Mouse (Mus musculus): ENCODE results near the gene Gm13278.
"Not testable (repeated sequence)": the region's sequence is repeated elsewhere in the genome, so short reads cannot be mapped to it uniquely, and the experiment has no call there.

Gene Gm13278

DNA sequence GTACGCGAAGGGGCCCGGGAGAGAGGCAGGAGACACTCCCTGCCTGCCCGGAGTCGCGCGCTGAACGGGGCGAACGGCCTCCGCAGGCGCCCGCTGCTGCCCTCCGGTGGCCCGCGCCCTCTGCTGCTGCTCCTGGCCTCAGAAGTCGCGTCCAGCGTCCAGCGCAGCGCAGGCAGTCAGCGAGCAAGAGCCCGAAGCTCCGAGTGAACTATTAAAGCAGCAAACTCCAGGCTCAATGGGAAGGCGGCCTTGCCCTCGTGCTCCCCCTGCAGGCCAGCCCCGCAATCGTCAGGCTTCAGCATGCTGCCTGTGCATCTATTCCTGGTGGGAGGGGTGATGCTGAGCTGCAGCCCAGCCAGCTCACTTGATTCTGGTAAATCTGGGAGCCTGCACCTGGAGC lies at the start of gene Gm13278:
TSS of gene Gm13278 (plus strand) at position 301 of the 400 bp plus-strand sequence.
- not testable (repeated sequence) for DNase-seq (ENCODE audit: low spot score)

DNA sequence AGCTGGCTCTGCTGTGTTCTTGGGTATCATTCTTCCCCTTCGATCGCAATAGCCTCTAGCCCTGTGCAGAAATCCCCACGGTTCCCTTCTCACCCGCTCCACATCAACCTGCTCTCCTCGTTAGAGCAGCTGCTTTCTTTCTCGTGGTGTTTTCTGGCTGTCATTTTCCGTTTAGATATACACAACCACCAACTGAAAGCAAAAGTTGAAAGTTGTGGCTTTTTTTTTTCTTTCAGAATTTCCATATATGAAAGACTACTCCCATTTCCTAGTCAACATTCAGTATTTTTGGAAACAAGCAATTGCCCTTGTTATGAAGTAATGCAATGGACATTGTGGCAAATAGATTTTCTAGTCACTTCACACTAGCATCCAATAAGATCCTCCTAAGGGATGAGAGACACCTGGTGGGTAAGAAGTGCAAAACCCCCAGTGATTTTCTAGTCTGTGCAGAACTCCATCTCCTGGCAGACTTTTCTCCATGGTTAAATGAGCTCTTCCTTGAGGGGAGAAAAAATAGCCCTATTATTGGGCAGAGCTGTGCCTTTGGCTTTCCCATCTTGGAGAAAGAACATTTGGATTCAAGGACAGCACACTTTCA lies 48.5 kb upstream of the Gm13278 start:
- no peak for DNase-seq (ENCODE audit: low spot score)

DNA sequence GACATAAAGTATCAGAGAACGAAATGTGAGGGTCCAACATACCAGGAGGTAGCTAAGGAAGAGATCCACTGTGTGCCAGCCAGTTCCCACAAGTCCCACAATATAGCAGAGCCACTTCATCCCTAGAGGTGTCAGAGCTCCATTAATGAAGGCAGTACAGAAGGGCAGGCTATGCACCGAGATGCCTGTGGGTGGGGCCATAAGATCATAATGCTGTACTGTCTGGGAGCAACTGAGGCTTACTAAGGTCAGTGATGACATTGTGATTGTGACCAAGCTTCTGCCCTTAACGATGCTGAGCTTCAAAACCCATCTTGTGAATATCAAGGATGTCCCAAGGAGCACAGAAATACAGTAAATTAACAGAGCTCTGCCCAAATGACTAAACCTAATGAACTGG lies 47.1 kb upstream of the Gm13278 start:
- DNase-seq (ENCODE audit: low spot score) = no peak

DNA sequence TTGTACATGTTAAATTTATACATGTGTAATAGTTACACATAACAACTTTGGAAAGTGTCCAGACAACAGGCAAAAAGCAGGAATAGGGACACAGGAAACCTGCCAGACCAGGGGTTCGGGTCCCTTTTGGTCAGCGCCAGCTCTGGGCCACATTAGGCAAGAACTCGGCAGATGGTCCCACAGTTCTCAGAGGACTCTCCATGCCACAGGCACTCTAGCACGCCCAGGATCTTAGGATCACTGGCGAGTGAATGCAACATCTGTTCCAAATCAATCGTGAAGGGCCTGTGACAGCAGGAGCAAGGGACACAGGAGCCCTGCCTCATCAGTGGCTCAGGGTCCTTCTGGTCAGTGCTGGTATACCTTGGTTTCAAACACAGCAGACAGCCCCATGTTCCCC lies 41.4 kb upstream of the Gm13278 start:
- DNase-seq (ENCODE audit: low spot score) = no peak

DNA sequence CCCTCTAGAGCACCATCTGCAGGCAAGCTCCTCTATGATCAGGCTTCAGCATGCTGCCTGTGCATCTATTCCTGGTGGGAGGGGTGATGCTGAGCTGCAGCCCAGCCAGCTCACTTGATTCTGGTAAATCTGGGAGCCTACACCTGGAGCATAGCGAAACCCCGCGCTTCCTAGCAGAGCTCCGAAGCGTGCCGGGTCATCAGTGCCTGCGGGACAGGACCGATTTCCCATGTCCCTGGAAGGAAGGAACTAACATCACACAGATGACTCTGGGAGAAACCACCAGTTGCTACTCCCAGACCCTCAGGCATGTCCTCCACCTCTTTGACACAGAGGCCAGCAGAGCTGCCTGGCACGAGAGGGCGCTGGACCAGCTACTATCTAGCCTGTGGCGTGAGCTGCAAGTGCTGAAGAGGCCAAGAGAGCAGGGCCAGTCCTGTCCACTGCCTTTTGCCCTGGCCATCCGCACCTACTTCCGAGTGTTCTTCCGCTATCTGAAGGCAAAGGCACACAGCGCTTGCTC lies 36.5 kb upstream of the Gm13278 start, which contains the start of gene Gm13271:
TSS of gene Gm13271 (plus strand) at position 51 of the 523 bp plus-strand sequence.
- peak; percentile 76 for DNase-seq (ENCODE audit: low spot score)

DNA sequence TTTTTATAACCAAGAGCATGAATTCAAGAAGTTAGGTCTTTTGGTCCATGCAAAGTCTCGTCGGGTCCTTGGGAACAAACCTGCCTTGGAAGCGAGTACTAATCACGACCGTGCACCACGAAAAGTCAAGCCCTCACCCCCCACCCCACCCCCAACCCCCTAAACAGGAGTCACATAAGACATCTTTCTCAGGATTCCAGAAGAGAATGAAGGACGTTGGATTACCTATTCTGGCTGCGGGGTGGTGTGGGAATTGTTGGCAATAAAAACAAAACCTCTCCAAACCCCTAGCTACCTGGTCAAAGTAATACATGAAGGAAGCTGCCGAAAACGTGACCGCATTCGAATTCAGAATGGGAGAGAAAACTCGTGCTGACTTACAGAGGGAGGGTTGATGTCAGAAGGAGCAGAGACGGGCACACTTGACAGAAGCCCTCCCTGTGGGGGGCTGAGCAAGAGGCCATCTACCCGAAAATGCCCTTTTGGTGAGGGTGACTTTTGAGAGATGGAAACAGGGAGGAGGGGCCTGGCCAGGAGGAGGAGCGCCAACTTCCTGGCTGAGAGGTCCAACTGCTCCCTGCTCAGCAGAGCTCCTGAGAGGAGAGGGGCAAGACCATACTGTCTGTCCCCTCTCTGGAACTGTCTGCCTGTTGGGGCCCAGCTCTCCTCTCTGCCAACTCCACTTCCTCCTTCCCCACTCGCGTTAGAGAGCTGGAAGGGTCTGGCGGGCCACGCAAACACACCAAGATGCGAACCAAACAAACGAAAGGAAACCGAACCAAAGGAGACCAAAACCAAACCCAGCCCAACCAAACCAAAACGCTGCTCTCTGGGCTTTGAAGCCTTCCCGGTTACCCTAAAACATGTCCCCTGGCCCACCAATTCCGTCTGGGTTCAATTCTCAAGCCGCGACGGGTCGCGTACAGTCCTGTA lies 34.5 kb upstream of the Gm13278 start:
- DNase-seq (ENCODE audit: low spot score) = not testable (repeated sequence)

DNA sequence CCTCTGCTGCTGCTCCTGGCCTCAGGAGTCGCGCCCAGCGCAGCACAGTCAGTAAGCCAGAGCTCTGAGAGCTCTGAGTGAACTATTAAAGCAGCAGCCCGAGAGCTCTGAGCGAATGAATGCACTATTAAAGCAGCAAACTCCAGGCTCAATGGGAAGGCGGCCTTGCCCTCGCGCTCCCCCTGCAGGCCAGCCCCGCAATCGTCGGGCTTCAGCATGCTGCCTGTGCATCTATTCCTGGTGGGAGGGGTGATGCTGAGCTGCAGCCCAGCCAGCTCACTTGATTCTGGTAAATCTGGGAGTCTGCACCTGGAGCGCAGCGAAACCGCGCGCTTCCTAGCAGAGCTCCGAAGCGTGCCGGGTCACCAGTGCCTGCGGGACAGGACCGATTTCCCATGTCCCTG lies 33.7 kb upstream of the Gm13278 start:
- DNase-seq (ENCODE audit: low spot score) = peak; percentile 95

DNA sequence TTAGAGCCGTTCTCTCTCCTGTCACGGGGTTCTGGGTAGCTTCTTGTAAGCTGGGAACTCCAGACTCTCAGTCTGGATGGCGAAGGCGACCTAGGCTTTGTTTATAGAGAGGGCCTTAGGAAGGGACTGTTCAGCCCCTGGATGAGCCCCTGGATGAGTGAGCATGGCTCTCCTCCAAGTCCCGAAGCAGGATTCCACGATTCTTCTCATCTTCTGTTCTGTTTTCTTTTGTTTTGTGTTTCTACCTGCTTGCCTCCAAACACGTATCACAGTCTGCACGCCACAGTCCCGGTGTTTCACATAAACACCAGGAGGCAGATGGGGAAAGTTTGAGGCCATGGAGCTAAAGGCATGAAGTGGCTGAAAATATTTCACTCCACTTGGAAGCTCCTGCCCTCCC lies 32.6 kb upstream of the Gm13278 start:
- DNase-seq (ENCODE audit: low spot score) = peak; percentile 41

DNA sequence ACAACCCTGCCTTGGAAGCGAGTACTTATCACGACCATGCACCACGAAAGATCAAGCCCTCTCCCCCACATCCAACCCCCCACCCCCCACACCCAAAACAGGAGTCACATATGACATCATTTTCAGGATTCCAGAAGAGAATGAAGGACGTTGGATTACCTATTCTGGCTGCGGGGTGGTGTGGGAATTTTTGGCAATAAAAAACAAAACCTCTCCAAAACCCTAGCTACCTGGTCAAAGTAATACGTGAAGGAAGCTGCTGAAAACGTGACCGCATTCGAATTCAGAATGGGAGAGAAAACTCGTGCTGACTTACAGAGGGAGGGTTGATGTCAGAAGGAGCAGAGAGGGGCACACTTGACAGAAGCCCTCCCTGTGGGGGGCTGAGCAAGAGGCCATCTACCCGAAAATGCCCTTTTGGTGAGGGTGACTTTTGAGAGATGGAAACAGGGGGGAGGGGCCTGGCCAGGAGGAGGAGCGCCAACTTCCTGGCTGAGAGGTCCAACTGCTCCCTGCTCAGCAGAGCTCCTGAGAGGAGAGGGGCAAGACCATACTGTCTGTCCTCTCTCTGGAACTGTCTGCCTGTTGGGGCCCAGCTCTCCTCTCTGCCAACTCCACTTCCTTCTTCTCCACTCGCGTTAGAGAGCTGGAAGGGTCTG lies 31.6 kb upstream of the Gm13278 start, which contains the start of gene Gm13283:
TSS of gene Gm13283 (plus strand) at position 510 of the 659 bp plus-strand sequence.
- DNase-seq (ENCODE audit: low spot score) = peak; percentile 49

DNA sequence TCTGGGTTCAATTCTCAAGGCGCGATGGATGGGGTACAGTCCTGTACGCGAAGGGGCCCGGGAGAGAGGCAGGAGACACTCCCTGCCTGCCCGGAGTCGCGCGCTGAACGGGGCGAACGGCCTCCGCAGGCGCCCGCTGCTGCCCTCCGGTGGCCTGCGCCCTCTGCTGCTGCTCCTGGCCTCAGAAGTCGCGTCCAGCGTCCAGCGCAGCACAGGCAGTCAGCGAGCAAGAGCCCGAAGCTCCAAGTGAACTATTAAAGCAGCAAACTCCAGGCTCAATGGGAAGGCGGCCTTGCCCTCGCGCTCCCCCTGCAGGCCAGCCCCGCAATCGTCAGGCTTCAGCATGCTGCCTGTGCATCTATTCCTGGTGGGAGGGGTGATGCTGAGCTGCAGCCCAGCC lies 30.9 kb upstream of the Gm13278 start:
- peak; percentile 56 for DNase-seq (ENCODE audit: low spot score)

DNA sequence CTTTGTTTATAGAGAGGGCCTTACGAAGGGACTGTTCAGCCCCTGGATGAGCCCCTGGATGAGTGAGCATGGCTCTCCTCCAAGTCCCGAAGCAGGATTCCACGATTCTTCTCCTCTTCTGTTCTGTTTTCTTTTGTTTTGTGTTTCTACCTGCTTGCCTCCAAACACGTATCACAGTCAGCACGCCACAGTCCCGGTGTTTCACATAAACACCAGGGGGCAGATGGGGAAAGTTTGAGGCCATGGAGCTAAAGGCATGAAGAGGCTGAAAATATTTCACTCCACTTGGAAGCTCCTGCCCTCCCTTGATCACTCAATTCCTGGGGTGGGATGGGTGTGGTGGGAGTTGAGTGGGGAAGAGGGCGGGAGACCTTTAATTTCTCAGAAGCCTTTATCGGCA lies 29.6 kb upstream of the Gm13278 start:
- peak; percentile 83 for DNase-seq (ENCODE audit: low spot score)

DNA sequence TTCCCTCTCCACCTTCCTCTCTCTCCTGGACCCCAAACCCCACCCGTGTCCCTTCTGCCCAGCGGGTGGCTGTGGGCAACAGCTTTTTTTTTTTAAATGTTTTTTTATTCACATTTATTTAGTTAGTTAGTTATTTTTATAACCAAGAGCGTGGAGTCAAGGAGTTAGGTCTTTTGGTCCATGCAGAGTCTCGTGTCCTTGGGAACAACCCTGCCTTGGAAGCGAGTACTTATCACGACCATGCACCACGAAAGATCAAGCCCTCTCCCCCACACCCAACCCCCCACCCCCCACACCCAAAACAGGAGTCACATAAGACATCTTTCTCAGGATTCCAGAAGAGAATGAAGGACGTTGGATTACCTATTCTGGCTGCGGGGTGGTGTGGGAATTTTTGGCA lies 29.0 kb upstream of the Gm13278 start:
- not testable (repeated sequence) for DNase-seq (ENCODE audit: low spot score)

DNA sequence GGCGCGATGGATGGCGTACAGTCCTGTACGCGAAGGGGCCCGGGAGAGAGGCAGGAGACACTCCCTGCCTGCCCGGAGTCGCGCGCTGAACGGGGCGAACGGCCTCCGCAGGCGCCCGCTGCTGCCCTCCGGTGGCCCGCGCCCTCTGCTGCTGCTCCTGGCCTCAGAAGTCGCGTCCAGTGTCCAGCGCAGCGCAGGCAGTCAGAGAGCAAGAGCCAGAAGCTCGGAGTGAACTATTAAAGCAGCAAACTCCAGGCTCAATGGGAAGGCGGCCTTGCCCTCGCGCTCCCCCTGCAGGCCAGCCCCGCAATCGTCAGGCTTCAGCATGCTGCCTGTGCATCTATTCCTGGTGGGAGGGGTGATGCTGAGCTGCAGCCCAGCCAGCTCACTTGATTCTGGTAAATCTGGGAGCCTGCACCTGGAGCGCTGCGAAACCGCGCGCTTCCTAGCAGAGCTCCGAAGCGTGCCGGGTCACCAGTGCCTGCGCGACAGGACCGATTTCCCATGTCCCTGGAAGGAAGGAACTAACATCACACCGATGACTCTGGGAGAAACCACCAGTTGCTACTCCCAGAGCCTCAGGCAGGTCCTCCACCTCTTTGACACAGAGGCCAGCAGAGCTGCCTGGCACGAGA lies 27.8 kb upstream of the Gm13278 start:
- DNase-seq (ENCODE audit: low spot score) = not testable (repeated sequence)

DNA sequence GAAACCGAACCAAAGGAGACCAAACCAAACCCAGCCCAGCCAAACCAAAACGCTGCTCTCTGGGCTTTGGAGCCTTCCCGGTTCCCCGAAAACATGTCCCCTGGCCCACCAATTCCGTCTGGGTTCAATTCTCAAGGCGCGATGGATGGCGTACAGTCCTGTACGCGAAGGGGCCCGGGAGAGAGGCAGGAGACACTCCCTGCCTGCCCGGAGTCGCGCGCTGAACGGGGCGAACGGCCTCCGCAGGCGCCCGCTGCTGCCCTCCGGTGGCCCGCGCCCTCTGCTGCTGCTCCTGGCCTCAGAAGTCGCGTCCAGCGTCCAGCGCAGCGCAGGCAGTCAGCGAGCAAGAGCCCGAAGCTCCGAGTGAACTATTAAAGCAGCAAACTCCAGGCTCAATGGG lies 17.8 kb upstream of the Gm13278 start, which contains the start of gene Gm13290:
TSS of gene Gm13290 (plus strand) at position 301 of the 400 bp plus-strand sequence.
- DNase-seq (ENCODE audit: low spot score) = not testable (repeated sequence)

DNA sequence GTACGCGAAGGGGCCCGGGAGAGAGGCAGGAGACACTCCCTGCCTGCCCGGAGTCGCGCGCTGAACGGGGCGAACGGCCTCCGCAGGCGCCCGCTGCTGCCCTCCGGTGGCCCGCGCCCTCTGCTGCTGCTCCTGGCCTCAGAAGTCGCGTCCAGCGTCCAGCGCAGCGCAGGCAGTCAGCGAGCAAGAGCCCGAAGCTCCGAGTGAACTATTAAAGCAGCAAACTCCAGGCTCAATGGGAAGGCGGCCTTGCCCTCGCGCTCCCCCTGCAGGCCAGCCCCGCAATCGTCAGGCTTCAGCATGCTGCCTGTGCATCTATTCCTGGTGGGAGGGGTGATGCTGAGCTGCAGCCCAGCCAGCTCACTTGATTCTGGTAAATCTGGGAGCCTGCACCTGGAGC lies 14.7 kb upstream of the Gm13278 start, which contains the start of gene Gm13289:
TSS of gene Gm13289 (plus strand) at position 301 of the 400 bp plus-strand sequence.
- not testable (repeated sequence) for DNase-seq (ENCODE audit: low spot score)

DNA sequence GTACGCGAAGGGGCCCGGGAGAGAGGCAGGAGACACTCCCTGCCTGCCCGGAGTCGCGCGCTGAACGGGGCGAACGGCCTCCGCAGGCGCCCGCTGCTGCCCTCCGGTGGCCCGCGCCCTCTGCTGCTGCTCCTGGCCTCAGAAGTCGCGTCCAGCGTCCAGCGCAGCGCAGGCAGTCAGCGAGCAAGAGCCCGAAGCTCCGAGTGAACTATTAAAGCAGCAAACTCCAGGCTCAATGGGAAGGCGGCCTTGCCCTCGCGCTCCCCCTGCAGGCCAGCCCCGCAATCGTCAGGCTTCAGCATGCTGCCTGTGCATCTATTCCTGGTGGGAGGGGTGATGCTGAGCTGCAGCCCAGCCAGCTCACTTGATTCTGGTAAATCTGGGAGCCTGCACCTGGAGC lies 11.8 kb upstream of the Gm13278 start, which contains the start of gene Gm13272:
TSS of gene Gm13272 (plus strand) at position 301 of the 400 bp plus-strand sequence.
- DNase-seq (ENCODE audit: low spot score) = not testable (repeated sequence)

DNA sequence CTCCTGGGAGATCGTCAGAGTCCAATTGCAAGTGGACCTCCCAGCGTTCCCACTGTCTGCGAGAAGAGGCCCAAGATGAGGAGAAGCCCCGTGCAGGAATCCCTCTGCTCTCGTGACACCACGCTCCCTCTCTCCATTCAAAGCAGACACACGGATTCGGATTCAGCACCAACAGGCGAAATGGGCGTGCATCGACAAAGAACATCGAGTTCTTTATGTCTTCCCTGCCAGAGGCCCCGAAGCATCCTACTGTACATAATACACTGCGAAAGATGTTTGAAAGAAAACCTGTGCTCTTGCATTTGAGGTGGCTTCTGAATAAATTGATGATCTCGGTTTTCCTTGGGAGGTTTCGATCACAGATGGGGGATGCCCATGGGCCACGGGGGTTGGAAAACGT lies 11.0 kb upstream of the Gm13278 start:
- DNase-seq (ENCODE audit: low spot score) = not testable (repeated sequence)

DNA sequence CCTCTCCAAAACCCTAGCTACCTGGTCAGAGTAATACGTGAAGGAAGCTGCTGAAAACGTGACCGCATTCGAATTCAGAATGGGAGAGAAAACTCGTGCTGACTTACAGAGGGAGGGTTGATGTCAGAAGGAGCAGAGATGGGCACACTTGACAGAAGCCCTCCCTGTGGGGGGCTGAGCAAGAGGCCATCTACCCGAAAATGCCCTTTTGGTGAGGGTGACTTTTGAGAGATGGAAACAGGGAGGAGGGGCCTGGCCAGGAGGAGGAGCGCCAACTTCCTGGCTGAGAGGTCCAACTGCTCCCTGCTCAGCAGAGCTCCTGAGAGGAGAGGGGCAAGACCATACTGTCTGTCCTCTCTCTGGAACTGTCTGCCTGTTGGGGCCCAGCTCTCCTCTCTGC lies 9.5 kb upstream of the Gm13278 start, which contains the start of gene Ifnz:
TSS of gene Ifnz (plus strand) at position 301 of the 400 bp plus-strand sequence.
- not testable (repeated sequence) for DNase-seq (ENCODE audit: low spot score)

DNA sequence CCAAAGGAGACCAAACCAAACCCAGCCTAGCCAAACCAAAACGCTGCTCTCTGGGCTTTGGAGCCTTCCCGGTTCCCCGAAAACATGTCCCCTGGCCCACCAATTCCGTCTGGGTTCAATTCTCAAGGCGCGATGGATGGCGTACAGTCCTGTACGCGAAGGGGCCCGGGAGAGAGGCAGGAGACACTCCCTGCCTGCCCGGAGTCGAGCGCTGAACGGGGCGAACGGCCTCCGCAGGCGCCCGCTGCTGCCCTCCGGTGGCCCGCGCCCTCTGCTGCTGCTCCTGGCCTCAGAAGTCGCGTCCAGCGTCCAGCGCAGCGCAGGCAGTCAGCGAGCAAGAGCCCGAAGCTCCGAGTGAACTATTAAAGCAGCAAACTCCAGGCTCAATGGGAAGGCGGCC lies 9.0 kb upstream of the Gm13278 start:
- DNase-seq (ENCODE audit: low spot score) = not testable (repeated sequence)

DNA sequence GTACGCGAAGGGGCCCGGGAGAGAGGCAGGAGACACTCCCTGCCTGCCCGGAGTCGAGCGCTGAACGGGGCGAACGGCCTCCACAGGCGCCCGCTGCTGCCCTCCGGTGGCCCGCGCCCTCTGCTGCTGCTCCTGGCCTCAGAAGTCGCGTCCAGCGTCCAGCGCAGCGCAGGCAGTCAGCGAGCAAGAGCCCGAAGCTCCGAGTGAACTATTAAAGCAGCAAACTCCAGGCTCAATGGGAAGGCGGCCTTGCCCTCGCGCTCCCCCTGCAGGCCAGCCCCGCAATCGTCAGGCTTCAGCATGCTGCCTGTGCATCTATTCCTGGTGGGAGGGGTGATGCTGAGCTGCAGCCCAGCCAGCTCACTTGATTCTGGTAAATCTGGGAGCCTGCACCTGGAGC lies 5.9 kb upstream of the Gm13278 start, which contains the start of gene Gm13276:
TSS of gene Gm13276 (plus strand) at position 301 of the 400 bp plus-strand sequence.
- DNase-seq (ENCODE audit: low spot score) = not testable (repeated sequence)

DNA sequence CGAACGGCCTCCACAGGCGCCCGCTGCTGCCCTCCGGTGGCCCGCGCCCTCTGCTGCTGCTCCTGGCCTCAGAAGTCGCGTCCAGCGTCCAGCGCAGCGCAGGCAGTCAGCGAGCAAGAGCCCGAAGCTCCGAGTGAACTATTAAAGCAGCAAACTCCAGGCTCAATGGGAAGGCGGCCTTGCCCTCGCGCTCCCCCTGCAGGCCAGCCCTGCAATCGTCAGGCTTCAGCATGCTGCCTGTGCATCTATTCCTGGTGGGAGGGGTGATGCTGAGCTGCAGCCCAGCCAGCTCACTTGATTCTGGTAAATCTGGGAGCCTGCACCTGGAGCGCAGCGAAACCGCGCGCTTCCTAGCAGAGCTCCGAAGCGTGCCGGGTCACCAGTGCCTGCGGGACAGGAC lies 2.9 kb upstream of the Gm13278 start, which contains the start of gene Gm13277:
TSS of gene Gm13277 (plus strand) at position 231 of the 400 bp plus-strand sequence.
- peak; percentile 67 for DNase-seq (ENCODE audit: low spot score)
